Mouse (Mus musculus) liver, adult 2 months (tissue): ENCODE measurements around the gene Pts.

Experiments
- CTCF ChIP-seq: fragments of 200-500 bp; IDR thresholded peaks from 2 replicates; pipeline ENCODE4 v1.5.1; 2011; ENCODE audit warnings: low read depth, low read length, control low read depth
- POLR2A ChIP-seq: fragments of 200-500 bp; IDR thresholded peaks from 2 replicates; pipeline ENCODE4 v1.6.1; 2011; ENCODE audit warnings: low read length, control low read depth; ENCODE audit not compliant: insufficient read depth; ENCODE audit errors: extremely low read depth

DNA sequence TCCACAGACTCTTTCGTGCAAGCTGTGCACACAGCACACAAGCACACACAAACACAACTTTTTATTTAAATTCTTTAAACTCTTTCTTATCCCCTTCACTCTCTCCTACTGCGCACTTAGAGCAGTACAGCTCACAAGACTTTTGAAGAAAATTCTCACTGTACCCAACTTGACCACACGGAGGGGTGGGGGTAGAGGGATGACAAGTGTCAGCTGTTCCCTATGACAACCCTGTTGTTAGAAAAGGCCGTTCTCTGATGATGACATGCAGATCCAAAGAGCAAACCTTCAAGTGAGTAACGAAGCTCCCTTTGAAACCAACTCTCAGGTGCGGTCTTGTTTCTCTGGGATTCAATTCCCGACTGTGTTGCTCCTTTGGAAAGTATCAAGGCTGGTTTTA lies 664 bp downstream of the Pts start:
- TF ChIP-seq CTCF (no peak), POLR2A (no peak)
